Mouse (Mus musculus): ENCODE data around the gene Gnat2. TPM values are rescaled to one million over a fixed set of nuclear protein-coding genes. Genes with fewer than 3 reads are reported as not detected.

Gnat2 gene
- polyA plus RNA-seq, 1 experiment from 2014 or later, result 0.86 TPM

DNA sequence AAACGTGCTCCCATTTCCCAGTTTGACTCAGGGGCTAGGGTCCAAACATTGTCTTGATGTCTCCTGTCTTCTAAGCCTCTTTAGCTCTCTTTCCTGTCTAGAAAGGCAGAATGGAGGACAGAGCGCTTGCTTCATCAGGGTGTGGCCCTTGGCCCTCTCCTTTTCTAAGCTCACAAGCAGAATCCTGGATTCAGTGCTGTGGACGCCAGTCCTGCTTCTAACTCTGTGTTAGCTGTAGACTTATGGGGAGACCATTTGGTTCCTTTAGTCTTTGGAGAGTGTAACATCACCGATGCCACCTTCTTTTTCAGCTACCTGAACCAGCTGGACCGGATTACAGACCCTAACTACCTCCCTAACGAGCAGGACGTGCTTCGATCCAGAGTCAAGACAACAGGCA lies 5.1 kb downstream of the Gnat2 start:
- H3K9me3 ChIP-seq, result no peaks in the 10 kb centered on the region
- H3K9ac ChIP-seq, result no peak overlapping the region
- ATAC-seq (ENCODE audit: low FRiP score), result no peak
- no peak overlapping the region for H3K4me3 ChIP-seq (replicated peaks)
- H3K27me3 ChIP-seq, result 0 out of 2 replicates have a peak, but pooled peaks cover 3% of the 10 kb centered on the region
- H3K27ac ChIP-seq, result no peak overlapping the region
- WGBS, result 84% methylated on average over 8 of the region's 8 CpGs
- no peak overlapping the region for H3K4me2 ChIP-seq
- peaks cover 11% of the 10 kb centered on the region; the same call in 1 of the 2 replicates for H3K4me1 ChIP-seq
- no peaks in the 10 kb centered on the region for H3K36me3 ChIP-seq (replicated peaks)

DNA sequence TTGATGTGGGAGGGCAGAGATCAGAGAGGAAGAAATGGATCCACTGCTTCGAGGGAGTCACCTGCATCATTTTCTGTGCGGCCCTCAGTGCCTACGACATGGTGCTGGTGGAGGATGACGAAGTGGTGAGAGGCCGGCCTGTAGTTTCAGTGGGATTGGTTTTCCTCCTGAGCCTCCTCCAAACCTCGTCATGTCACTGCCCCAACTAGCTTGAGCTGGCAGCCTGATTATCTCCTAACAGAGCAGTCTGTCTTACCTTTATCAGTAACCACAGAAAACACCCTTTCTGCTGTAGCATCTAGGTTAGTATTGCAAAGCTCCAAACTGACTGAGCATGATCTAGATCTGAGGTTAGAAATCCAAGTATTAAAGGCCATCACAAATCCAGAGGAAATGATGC lies 5.7 kb downstream of the Gnat2 start:
- H3K36me3 ChIP-seq (replicated peaks), result no peaks in the 10 kb centered on the region
- 0 out of 2 replicates have a peak, but pooled peaks cover 2% of the 10 kb centered on the region for H3K27me3 ChIP-seq
- H3K4me2 ChIP-seq, result no peak overlapping the region
- no peak overlapping the region for H3K9ac ChIP-seq
- H3K9me3 ChIP-seq, result no peaks in the 10 kb centered on the region
- peaks cover 11% of the 10 kb centered on the region; the same call in 1 of the 2 replicates for H3K4me1 ChIP-seq
- H3K4me3 ChIP-seq (replicated peaks), result no peak overlapping the region
- H3K27ac ChIP-seq, result no peak overlapping the region
- no peak for ATAC-seq (ENCODE audit: low FRiP score)
- 81% methylated on average over 6 of the region's 6 CpGs for WGBS

DNA sequence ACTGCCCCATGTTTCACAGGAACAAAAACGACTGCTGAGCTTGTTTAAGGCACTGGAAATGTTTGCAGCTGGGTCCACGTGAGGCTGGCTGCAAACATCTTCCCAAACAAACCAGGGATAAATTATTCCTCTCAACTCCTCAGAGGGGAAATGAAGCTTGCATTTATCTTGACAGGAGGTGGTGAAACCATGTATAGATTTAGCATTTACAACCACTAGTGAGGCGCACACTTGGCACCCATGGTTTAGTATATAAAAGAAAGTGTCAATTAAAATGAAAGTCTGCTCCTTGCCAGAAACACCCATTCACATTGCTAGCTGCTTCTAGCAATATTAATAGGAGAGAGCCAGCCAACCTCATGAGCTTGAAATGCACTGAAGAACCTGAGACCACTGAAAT lies 9.0 kb downstream of the Gnat2 start:
- 30% methylated on average over 3 of the region's 3 CpGs for WGBS
- Histone ChIP-seq H3K4me3 (replicated peaks) (no peak overlapping the region), H3K27ac (peak overlapping the region; percentile 68), H3K36me3 (replicated peaks) (no peaks in the 10 kb centered on the region), H3K4me1 (peaks cover 11% of the 10 kb centered on the region; the same call in 1 of the 2 replicates), H3K4me2 (no peak overlapping the region), H3K27me3 (no peaks in the 10 kb centered on the region), H3K9ac (no peak overlapping the region), H3K9me3 (no peaks in the 10 kb centered on the region)
- ATAC-seq (ENCODE audit: low FRiP score), result peak; percentile 75; the same call in 1 of the 2 replicates

DNA sequence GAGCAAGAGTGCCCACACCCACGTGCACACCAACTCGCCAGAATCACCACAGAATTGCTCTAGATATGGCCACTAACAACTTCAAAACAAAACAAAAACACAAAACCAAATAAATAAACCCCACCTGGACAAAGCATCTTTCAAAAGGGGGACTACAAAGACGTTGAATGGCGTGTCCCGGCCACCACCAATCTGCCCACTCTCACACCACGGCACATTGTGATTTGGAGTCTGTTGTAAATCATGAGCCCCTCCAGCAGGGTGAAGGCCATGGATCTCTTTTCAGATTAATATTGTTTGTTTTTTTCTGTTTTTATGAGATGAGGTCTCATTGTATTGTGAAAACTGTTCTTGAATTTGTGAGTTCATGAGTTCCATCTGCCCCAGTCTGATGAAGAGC lies 9.5 kb downstream of the Gnat2 start:
- WGBS, result 81% methylated on average over 6 of the region's 6 CpGs
- Histone ChIP-seq H3K4me3 (replicated peaks) (no peak overlapping the region), H3K4me2 (no peak overlapping the region), H3K36me3 (replicated peaks) (0 out of 2 replicates have a peak, but pooled peaks cover 2% of the 10 kb centered on the region), H3K27ac (peak overlapping the region; percentile 68), H3K4me1 (peaks cover 11% of the 10 kb centered on the region; the same call in 1 of the 2 replicates), H3K9me3 (no peaks in the 10 kb centered on the region), H3K27me3 (no peaks in the 10 kb centered on the region), H3K9ac (no peak overlapping the region)
- no peak for ATAC-seq (ENCODE audit: low FRiP score)

DNA sequence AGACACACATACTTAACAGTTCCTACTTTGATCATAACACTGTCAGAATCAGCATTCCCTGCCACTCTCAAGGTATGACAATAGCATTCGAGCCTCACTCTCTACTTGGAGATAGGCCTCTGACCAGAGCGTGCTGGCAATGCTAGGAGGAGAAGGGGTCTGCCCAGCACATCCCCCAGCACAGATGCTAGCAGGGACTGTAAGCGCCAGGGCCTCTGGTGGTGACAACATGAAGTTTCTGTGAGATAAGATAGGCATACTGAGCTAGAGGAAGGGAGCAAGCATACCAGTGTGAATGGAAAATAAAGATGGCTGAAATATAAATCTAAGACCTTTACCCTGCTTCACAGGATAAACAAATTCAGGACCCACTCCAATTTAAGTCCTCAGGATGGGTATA lies 12.7 kb downstream of the Gnat2 start:
- Histone ChIP-seq H3K4me2 (no peak overlapping the region), H3K27me3 (no peaks in the 10 kb centered on the region), H3K4me3 (replicated peaks) (no peak overlapping the region), H3K36me3 (replicated peaks) (peaks cover 30% of the 10 kb centered on the region), H3K4me1 (peaks cover 11% of the 10 kb centered on the region; the same call in 1 of the 2 replicates), H3K27ac (no peak overlapping the region), H3K9ac (no peak overlapping the region), H3K9me3 (no peaks in the 10 kb centered on the region)
- WGBS, result 88% methylated on average over 3 of the region's 3 CpGs
- ATAC-seq (ENCODE audit: low FRiP score), result no peak

DNA sequence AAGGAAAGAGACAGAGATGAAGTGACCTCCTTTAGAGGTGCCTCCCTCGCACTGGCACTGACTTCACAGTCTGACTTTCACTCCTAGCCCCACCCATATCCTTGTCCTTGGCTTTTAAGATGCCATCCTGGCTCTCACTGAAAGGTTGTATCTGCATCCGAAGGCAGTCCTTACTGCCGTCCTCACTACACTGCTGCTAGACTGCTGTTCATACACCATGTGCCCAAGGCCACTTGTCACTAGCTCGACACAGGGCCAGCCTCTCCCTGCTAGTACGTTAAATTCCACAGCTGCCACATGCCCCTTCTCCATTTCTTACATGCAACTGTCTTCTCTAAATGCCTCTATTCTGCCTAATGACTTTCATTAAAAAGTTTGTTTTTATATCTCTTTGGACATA lies 18.7 kb downstream of the Gnat2 start:
- no peaks in the 10 kb centered on the region for H3K9me3 ChIP-seq
- WGBS, result 92% methylated on average over 5 of the region's 5 CpGs
- ATAC-seq (ENCODE audit: low FRiP score), result no peak
- H3K4me3 ChIP-seq (replicated peaks), result no peak overlapping the region
- peaks cover 73% of the 10 kb centered on the region for H3K36me3 ChIP-seq (replicated peaks)
- H3K4me2 ChIP-seq, result no peak overlapping the region
- no peaks in the 10 kb centered on the region for H3K4me1 ChIP-seq
- no peak overlapping the region for H3K9ac ChIP-seq
- H3K27me3 ChIP-seq, result no peaks in the 10 kb centered on the region
- no peak overlapping the region for H3K27ac ChIP-seq

DNA sequence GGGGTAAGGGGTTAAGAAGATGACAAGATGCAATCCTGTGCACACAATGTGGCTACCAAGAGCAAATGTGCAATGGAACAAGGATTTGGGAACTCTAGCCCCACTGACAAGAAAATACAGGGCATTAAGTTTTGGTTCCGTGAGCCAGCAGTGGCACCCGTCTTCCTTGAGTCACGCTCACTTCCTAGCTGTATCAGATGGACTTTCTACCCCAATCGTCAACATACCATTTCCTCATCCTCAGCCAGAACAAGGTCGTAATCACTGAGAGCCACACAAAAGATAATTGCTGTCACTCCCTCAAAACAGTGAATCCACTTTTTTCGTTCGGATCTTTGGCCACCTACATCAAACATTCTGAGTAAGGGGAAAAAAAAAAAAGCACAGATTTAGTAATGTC lies 19.7 kb downstream of the Gnat2 start:
- Histone ChIP-seq H3K4me2 (no peak overlapping the region), H3K27me3 (no peaks in the 10 kb centered on the region), H3K4me3 (replicated peaks) (no peak overlapping the region), H3K4me1 (no peaks in the 10 kb centered on the region), H3K9me3 (no peaks in the 10 kb centered on the region), H3K27ac (no peak overlapping the region), H3K9ac (no peak overlapping the region), H3K36me3 (replicated peaks) (peaks cover 75% of the 10 kb centered on the region)
- 89% methylated on average over 7 of the region's 7 CpGs for WGBS
- no peak for ATAC-seq (ENCODE audit: low FRiP score)

DNA sequence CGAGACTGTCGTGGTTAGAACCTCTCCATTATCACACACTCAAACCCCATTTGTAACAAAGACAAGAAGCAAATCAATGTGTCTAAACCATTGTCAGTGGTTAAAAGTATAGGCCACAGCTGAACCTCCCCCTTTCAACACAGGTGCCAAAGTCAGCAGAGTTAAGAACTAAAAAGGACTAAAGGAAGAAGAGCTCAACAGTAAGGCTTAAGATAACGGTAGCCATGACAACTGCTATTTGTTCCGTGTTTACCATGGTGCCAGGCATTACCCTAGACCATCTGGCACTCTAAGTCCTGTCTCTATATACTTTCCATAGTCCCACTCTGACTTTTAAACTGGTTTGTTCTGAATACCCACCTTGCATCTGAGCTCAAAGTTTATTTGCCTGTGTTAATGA lies 20.1 kb downstream of the Gnat2 start:
- no peak overlapping the region for H3K4me3 ChIP-seq (replicated peaks)
- H3K27ac ChIP-seq, result no peak overlapping the region
- WGBS, result 90% methylated on average over 4 of the region's 4 CpGs
- no peaks in the 10 kb centered on the region for H3K4me1 ChIP-seq
- H3K27me3 ChIP-seq, result no peaks in the 10 kb centered on the region
- H3K36me3 ChIP-seq (replicated peaks), result peaks cover 78% of the 10 kb centered on the region
- H3K9ac ChIP-seq, result no peak overlapping the region
- H3K9me3 ChIP-seq, result no peaks in the 10 kb centered on the region
- no peak overlapping the region for H3K4me2 ChIP-seq
- ATAC-seq (ENCODE audit: low FRiP score), result no peak

DNA sequence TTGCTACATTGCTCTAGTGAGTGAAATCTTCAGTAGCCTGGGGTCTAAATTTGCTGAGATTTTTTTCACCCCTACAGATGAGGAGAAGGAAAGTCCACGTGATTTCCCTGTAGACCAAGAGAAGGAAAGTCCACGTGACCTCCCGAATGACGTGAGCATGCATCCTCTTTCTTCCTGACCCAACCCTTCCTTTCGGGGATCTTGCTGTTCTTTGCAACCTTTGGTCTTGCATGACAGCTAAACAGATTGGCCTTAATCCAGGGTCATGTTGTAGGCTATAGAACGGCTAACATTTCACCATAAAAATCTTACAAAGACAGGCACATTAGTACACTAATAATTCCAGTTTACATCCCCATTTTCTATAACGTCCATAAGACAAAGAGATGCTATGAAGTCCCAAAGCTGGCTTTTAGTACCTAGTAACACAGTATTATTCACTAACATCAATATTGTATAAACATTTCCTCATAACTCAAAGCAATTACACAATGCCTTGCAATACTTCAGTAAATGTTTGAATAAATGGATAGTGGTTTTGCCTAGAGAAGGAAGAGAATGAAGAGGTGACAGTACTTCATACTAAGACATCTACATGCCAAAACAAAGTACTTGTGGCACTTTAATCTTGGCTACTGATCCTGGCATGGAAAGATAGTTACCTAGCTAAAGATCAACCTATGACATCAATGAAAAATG lies 21.2 kb downstream of the Gnat2 start:
- no peaks in the 10 kb centered on the region for H3K4me1 ChIP-seq
- H3K27ac ChIP-seq, result no peak overlapping the region
- no peaks in the 10 kb centered on the region for H3K27me3 ChIP-seq
- no peak overlapping the region for H3K4me3 ChIP-seq (replicated peaks)
- no peaks in the 10 kb centered on the region for H3K9me3 ChIP-seq
- WGBS, result 96% methylated on average over 7 of the region's 7 CpGs
- H3K36me3 ChIP-seq (replicated peaks), result peaks cover 76% of the 10 kb centered on the region
- H3K4me2 ChIP-seq, result no peak overlapping the region
- H3K9ac ChIP-seq, result no peak overlapping the region
- ATAC-seq (ENCODE audit: low FRiP score), result no peak

DNA sequence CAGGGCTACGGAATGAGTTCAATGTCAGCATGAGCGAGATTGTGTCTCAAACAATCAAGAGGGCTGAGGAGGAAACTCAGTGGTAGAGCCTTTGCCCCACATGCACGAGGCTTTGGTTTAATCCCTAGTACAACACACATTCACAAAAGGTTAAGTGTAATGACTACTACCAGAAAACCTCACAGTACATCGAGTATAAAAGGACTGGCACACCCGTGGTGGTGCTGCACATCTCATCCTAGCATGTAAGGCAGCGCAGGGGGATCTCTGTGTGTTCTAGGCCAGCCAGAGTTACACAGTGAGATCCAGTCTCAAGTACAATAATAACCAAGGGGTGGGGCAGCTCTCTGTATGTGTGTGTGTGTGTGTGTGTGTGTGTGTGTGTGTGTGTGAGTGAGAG lies 24.9 kb downstream of the Gnat2 start:
- H3K4me2 ChIP-seq, result no peak overlapping the region
- H3K4me3 ChIP-seq (replicated peaks), result no peak overlapping the region
- no peaks in the 10 kb centered on the region for H3K27me3 ChIP-seq
- WGBS, result 91% methylated on average over 6 of the region's 6 CpGs
- peaks cover 67% of the 10 kb centered on the region for H3K36me3 ChIP-seq (replicated peaks)
- no peak overlapping the region for H3K9ac ChIP-seq
- no peaks in the 10 kb centered on the region for H3K4me1 ChIP-seq
- no peak for ATAC-seq (ENCODE audit: low FRiP score)
- H3K27ac ChIP-seq, result no peak overlapping the region
- H3K9me3 ChIP-seq, result no peaks in the 10 kb centered on the region

DNA sequence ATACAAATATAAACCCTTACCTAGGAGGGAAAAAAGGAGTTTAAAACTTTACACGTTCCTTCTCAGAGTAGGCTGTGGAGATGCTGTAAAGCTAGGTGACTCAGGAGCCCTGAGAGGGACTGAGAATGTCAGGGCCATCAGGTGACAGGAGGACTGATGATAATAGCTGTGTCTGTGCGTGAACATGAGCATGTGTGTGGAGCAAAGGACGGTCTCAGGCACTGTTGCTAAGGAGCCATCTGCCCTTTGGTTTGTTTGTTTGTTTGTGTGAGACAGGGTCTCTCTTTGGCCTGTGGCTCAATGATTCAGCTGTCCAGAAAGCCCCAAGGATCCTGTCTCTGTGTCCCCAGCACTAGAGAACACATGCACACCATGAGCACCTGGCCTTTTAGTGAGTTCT lies 28.5 kb downstream of the Gnat2 start:
- peaks cover 51% of the 10 kb centered on the region for H3K36me3 ChIP-seq (replicated peaks)
- H3K27ac ChIP-seq, result no peak overlapping the region
- 96% methylated on average over 3 of the region's 3 CpGs for WGBS
- H3K4me3 ChIP-seq (replicated peaks), result no peak overlapping the region
- no peak overlapping the region for H3K9ac ChIP-seq
- no peak overlapping the region for H3K4me2 ChIP-seq
- H3K27me3 ChIP-seq, result no peaks in the 10 kb centered on the region
- no peak for ATAC-seq (ENCODE audit: low FRiP score)
- H3K9me3 ChIP-seq, result no peaks in the 10 kb centered on the region
- H3K4me1 ChIP-seq, result no peaks in the 10 kb centered on the region

DNA sequence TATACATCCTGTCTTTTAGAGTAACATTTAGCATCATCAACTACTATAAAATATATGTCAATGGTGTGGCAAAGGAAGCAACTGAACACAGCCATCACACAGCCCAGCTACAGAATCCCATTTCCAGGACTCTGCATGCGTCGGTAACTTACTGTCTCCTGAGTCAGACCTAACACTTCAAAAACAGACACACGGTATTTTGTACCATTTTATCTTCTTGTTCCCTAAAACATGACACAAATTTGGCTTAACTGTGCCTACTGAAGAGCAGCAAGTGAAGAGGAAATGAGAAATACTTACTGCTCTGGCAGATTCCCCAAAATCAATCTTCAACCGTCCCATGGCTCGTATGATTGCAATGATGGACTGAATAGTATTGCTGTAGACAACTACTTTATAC lies 30.7 kb downstream of the Gnat2 start:
- Histone ChIP-seq H3K4me3 (replicated peaks) (no peak overlapping the region), H3K4me2 (no peak overlapping the region), H3K9ac (no peak overlapping the region), H3K9me3 (no peaks in the 10 kb centered on the region), H3K27ac (no peak overlapping the region), H3K27me3 (no peaks in the 10 kb centered on the region), H3K36me3 (replicated peaks) (peaks cover 38% of the 10 kb centered on the region), H3K4me1 (no peaks in the 10 kb centered on the region)
- 93% methylated on average over 5 of the region's 5 CpGs for WGBS
- ATAC-seq (ENCODE audit: low FRiP score), result no peak

DNA sequence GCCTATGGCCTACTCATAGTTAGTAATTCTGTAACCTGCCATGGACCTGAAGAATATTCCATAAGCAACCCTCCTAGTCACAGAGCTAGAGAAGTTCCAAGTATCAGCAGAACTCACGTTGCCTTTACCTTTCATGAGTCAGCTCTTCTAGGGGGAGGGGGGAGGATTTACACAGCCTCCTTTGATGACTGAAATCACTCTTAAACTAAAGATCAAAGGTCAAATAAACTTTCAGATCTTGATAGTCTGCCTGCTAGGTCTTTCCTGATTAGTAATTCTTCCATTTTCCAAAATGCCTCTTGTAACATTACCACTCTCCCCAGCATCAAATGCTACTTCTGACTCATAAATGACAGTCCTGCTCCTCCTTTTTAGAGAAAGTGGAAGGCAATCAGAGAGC lies 31.5 kb downstream of the Gnat2 start:
- no peak for ATAC-seq (ENCODE audit: low FRiP score)
- WGBS, result 59% methylated on average over 1 of the region's 1 CpGs

More for the DNA sequence above, 31.5 kb downstream of the Gnat2 start:
- Histone ChIP-seq H3K4me3 (replicated peaks) (no peak overlapping the region), H3K36me3 (replicated peaks) (peaks cover 31% of the 10 kb centered on the region), H3K27ac (no peak overlapping the region), H3K4me1 (no peaks in the 10 kb centered on the region), H3K9me3 (no peaks in the 10 kb centered on the region), H3K4me2 (no peak overlapping the region), H3K9ac (no peak overlapping the region), H3K27me3 (no peaks in the 10 kb centered on the region)
